Mouse (Mus musculus): ENCODE measurements around the gene Ppp1r18. TPM values are rescaled to one million over a fixed set of nuclear protein-coding genes. Genes with fewer than 3 reads are reported as not detected.

Gene Ppp1r18
- total RNA-seq (2015): 49.8 and 60.9 TPM in 2 replicates
- total RNA-seq (2017): 17.4 and 20.5 TPM in 2 replicates

- no peak for ATAC-seq (replicated peaks; ENCODE audit: poor library complexity)
These were observed at the start of gene Ppp1r18 for GRCm38 (mm10) chr17:35865481-35866280. Gene Ppp1r18 (plus strand): TSS chr17:35865593.

- no peak for ATAC-seq (replicated peaks; ENCODE audit: poor library complexity)
These were observed 49.6 kb upstream of the Ppp1r18 start for GRCm38 (mm10) chr17:35815836-35816235.

GRCm38 (mm10) chr17:35816686-35817085 is 48.7 kb upstream of the Ppp1r18 start:
- ATAC-seq (replicated peaks; ENCODE audit: poor library complexity): no peak

GRCm38 (mm10) chr17:35817226-35817625 is 48.2 kb upstream of the Ppp1r18 start:
- ATAC-seq (replicated peaks; ENCODE audit: poor library complexity): no peak

- ATAC-seq (replicated peaks; ENCODE audit: poor library complexity): no peak
These were observed 45.3 kb upstream of the Ppp1r18 start for GRCm38 (mm10) chr17:35820111-35820510.

- ATAC-seq (replicated peaks; ENCODE audit: poor library complexity): peak; percentile 43
These were observed 43.7 kb upstream of the Ppp1r18 start, which contains the start of gene Ier3 for GRCm38 (mm10) chr17:35821439-35822430. Gene Ier3 (plus strand): TSS chr17:35821684.

- ATAC-seq (replicated peaks; ENCODE audit: poor library complexity): no peak
These were observed 42.8 kb upstream of the Ppp1r18 start for GRCm38 (mm10) chr17:35822564-35822963.

GRCm38 (mm10) chr17:35822964-35823937 is 42.1 kb upstream of the Ppp1r18 start, which contains the start of gene Flot1:
Gene Flot1 (plus strand): TSS chr17:35823230.
- ATAC-seq (replicated peaks; ENCODE audit: poor library complexity): peak; percentile 76

- no peak for ATAC-seq (replicated peaks; ENCODE audit: poor library complexity)
These were observed 41.0 kb upstream of the Ppp1r18 start for GRCm38 (mm10) chr17:35824402-35824801.

GRCm38 (mm10) chr17:35825109-35825850 is 40.1 kb upstream of the Ppp1r18 start:
- no peak for ATAC-seq (replicated peaks; ENCODE audit: poor library complexity)

GRCm38 (mm10) chr17:35829737-35830136 is 35.7 kb upstream of the Ppp1r18 start:
- ATAC-seq (replicated peaks; ENCODE audit: poor library complexity): peak; percentile 96

- ATAC-seq (replicated peaks; ENCODE audit: poor library complexity): no peak
These were observed 32.8 kb upstream of the Ppp1r18 start for GRCm38 (mm10) chr17:35832400-35833238.

- no peak for ATAC-seq (replicated peaks; ENCODE audit: poor library complexity)
These were observed 32.1 kb upstream of the Ppp1r18 start for GRCm38 (mm10) chr17:35833239-35833751.

- no peak for ATAC-seq (replicated peaks; ENCODE audit: poor library complexity)
These were observed 31.5 kb upstream of the Ppp1r18 start for GRCm38 (mm10) chr17:35833894-35834293.

GRCm38 (mm10) chr17:35834696-35835422 is 30.5 kb upstream of the Ppp1r18 start:
- no peak for ATAC-seq (replicated peaks; ENCODE audit: poor library complexity)

GRCm38 (mm10) chr17:35835424-35836140 is 29.8 kb upstream of the Ppp1r18 start:
- no peak for ATAC-seq (replicated peaks; ENCODE audit: poor library complexity)
